Mouse (Mus musculus) ES-E14 (cell line): ENCODE results near the gene Dennd1a. TPM values are rescaled to one million over a fixed set of nuclear protein-coding genes. Genes with fewer than 3 reads are reported as not detected.

Source experiments
- DNase-seq: peaks from one replicate; pipeline ENCODE4 v3.0.0-alpha.2; 2013; ENCODE audit warnings: low read depth, low spot score
- H3K27ac ChIP-seq: 2 replicates; pipeline ENCODE4 v1.5.1; 2012; ENCODE audit warnings: low read depth, mild to moderate bottlenecking, low read length, moderate library complexity, mixed read lengths; ENCODE audit not compliant: poor library complexity, insufficient read depth, severe bottlenecking
- H3K36me3 ChIP-seq: 2 replicates; pipeline ENCODE4 v1.6.1; 2012; ENCODE audit warnings: mild to moderate bottlenecking, low read length, moderate library complexity, mixed read lengths; ENCODE audit not compliant: control insufficient read depth, poor library complexity, insufficient read depth, severe bottlenecking
- H3K4me1 ChIP-seq, 2 experiments: fragments of 150-350 bp in 1 of 2; sonication (generic) in 1 of 2; 2 replicates each; pipeline ENCODE4 v1.6.1; 2012; ENCODE audit warnings: low read length in 2 of 2, mild to moderate bottlenecking in 1 of 2, mixed read lengths in 1 of 2; ENCODE audit not compliant: control insufficient read depth in 2 of 2, insufficient read depth in 2 of 2, poor library complexity in 1 of 2
- H3K4me3 ChIP-seq, 2 experiments: fragments of 150-350 bp in 1 of 2; sonication (generic) in 1 of 2; 2 replicates each; pipeline ENCODE4 v1.5.1; 2012; ENCODE audit warnings: low read length in 2 of 2, low read depth in 1 of 2, mild to moderate bottlenecking in 1 of 2, mixed read lengths in 1 of 2; ENCODE audit not compliant: insufficient read depth in 1 of 2, poor library complexity in 1 of 2, severe bottlenecking in 1 of 2
- H3K9ac ChIP-seq: 2 replicates; pipeline ENCODE4 v1.6.1; 2012; ENCODE audit warnings: low read depth, mild to moderate bottlenecking, low read length, mixed read lengths; ENCODE audit not compliant: poor library complexity, insufficient read depth, severe bottlenecking
- H3K9me3 ChIP-seq: fragments of 150-350 bp; sonication (generic); 2 replicates; pipeline ENCODE4 v1.6.1; 2012; ENCODE audit warnings: low read depth, mild to moderate bottlenecking, low read length; ENCODE audit not compliant: control insufficient read depth, insufficient read depth
- CHD2 ChIP-seq: IDR thresholded peaks from 2 replicates; pipeline ENCODE4 v1.6.1; 2014; ENCODE audit warnings: mild to moderate bottlenecking, low read depth, low read length, inconsistent platforms
- HCFC1 ChIP-seq: IDR thresholded peaks from 2 replicates; pipeline ENCODE4 v1.6.1; 2012; ENCODE audit warnings: low read length, inconsistent platforms, borderline replicate concordance; ENCODE audit not compliant: insufficient read depth
- MAFK ChIP-seq: IDR thresholded peaks from 2 replicates; pipeline ENCODE4 v1.6.1; 2014; ENCODE audit warnings: mild to moderate bottlenecking, low read depth, low read length, inconsistent platforms; ENCODE audit not compliant: insufficient read depth
- ZC3H11A ChIP-seq: IDR thresholded peaks from 2 replicates; pipeline ENCODE4 v1.6.1; 2012; ENCODE audit warnings: low read depth, mild to moderate bottlenecking, inconsistent platforms, low read length, borderline replicate concordance
- ZNF384 ChIP-seq: IDR thresholded peaks from 2 replicates; pipeline ENCODE4 v1.6.1; 2012; ENCODE audit warnings: low read depth, low read length, inconsistent platforms
- in situ Hi-C, 2 experiments: fragments of 600-800 bp; cut with MboI; formaldehyde crosslinking; loops; one replicate each; pipeline ENCODE4 v1.15.1; 2025; ENCODE audit warnings: low sequenced_read_pairs in 2 of 2, inconsistent platforms in 1 of 2; ENCODE audit not compliant: unreplicated experiment in 2 of 2
- total RNA-seq: library from RNA; depleted of rRNA; stranded (reverse); fragments of 300-350 nt; gene quantifications from 2 replicates; pipeline ENCODE4 v1.2.3, GENCODE M21; 2012

Dennd1a gene
- total RNA-seq, 1 experiment: 6.5 TPM

GRCm38 (mm10) chr2:37771618-37772285 lies 515.4 kb downstream of the Dennd1a start:
- Histone ChIP-seq H3K9me3 (no peaks in the 10 kb centered on the region), H3K27ac (no peak overlapping the region; the same call in 1 of the 2 replicates), H3K36me3 (no peaks in the 10 kb centered on the region), H3K9ac (peak overlapping the region; percentile 67; the same call in 1 of the 2 replicates), H3K4me3 (peak overlapping the region; percentile 59 to 68), H3K4me1 (peaks cover 3 to 34% of the 10 kb centered on the region in 2 experiments; a peak in 2 of 4 replicates)
- peak; percentile 90 for DNase-seq
- in situ Hi-C loops: no loop called here
- TF ChIP-seq HCFC1: peak; percentile 5; the same call in 1 of the 2 replicates
- no peak for TF ChIP-seq ZC3H11A
- 0 out of 2 replicates have a peak, but pooled peaks have one; percentile 25 for TF ChIP-seq ZNF384

- Histone ChIP-seq H3K36me3 (no peaks in the 10 kb centered on the region), H3K4me1 (peaks cover 10 to 45% of the 10 kb centered on the region in 2 experiments)
- in situ Hi-C loops: no loop called here
Observed at GRCm38 (mm10) chr2:37769793-37770192, 517.4 kb downstream of the Dennd1a start.

GRCm38 (mm10) chr2:37768903-37769302 lies 518.3 kb downstream of the Dennd1a start:
- H3K36me3 ChIP-seq: no peaks in the 10 kb centered on the region
- H3K4me1 ChIP-seq: peaks cover 12 to 48% of the 10 kb centered on the region in 2 experiments
- no peak overlapping the region for H3K4me3 ChIP-seq
- no peak overlapping the region for H3K27ac ChIP-seq
- in situ Hi-C loops: no loop called here
- H3K9me3 ChIP-seq: no peaks in the 10 kb centered on the region
- H3K9ac ChIP-seq: no peak overlapping the region
- TF ChIP-seq CHD2: no peak
- no peak for TF ChIP-seq ZC3H11A
- TF ChIP-seq ZNF384: no peak
- no peak for TF ChIP-seq MAFK
- no peak for TF ChIP-seq HCFC1
- DNase-seq: no peak

More at GRCm38 (mm10) chr2:37769793-37770192, 517.4 kb downstream of the Dennd1a start:
- Histone ChIP-seq H3K4me3 (no peak overlapping the region), H3K9ac (no peak overlapping the region), H3K9me3 (no peaks in the 10 kb centered on the region), H3K27ac (no peak overlapping the region)
- no peak for TF ChIP-seq CHD2
- TF ChIP-seq ZC3H11A: no peak
- no peak for TF ChIP-seq ZNF384
- TF ChIP-seq HCFC1: no peak
- no peak for TF ChIP-seq MAFK
- no peak for DNase-seq

- H3K27ac ChIP-seq: peak overlapping the region; percentile 74
- no peak for DNase-seq
- no peak for TF ChIP-seq CHD2
- no peak for TF ChIP-seq MAFK
- no peak for TF ChIP-seq ZC3H11A
- no peak for TF ChIP-seq HCFC1
- no peak for TF ChIP-seq ZNF384
- H3K9ac ChIP-seq: no peak overlapping the region
- no peak overlapping the region for H3K4me3 ChIP-seq
- no peaks in the 10 kb centered on the region for H3K9me3 ChIP-seq
- in situ Hi-C loops: no loop called here
- H3K36me3 ChIP-seq: no peaks in the 10 kb centered on the region
- peaks cover 12 to 51% of the 10 kb centered on the region in 2 experiments for H3K4me1 ChIP-seq
Observed at GRCm38 (mm10) chr2:37767739-37768138, 519.5 kb downstream of the Dennd1a start.
